Mouse (Mus musculus) 416B (cell line): ENCODE measurements at regions not wholly inside any gene's neighbourhood (a gene's known extent, or its start where the extent isn't known, plus 50 kb on each side); places are given as distances from the start of the nearest gene placed in this dataset.

Experiments used
- DNase-seq: peaks from one replicate; pipeline ENCODE4 v3.0.0; 2011; ENCODE audit warnings: low read depth

DNA sequence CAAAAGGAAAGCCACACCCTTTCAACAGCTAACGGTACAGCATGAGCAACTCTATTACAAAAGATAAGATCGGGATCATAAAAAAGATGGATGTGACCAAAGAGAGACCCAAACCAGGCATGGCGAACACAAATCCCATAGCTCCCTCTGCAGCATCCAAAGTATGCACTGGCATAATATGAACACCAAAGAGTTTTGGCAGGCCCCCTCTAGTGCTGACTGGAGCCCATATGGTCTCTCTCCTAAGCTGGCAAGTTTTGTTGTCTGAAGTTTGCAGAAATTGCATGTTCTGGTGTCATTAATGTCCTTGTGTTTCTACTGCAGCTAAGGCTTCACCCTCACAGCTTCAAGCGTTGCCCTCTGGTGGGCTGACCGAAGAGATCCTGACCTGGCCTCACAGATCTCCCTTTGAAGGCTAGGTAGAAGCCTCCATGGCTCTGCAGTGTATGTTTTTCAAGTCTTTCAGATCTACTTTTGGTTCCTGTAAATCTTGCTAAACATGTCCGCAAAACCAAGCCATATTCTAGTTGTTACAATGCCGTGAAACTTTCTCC lies 75.7 kb upstream of the Bcl2l14 start:
- DNase-seq = peak; percentile 32

DNA sequence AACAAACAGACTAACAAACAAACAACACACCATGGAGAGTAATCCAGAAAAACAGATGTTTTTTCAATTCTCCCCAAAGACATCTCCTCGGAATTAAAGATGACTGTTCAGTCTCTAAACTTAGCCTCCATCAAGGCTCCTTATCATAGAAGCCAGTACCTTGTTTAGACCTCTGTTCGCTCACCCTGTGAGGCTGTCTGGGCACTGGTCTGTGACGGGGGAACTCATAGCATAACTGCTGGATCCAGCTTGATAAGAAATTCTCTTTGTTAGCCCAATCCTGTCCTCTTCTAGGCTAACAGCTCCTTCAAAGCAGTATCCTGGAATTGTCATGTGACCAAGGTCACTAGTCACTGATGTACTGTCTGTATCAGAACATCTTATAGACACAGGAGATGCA lies 72.1 kb upstream of the Bcl2l14 start:
- DNase-seq = no peak

GRCm38 (mm10) chr6:134325564-134325963 lies 70.6 kb upstream of the Bcl2l14 start:
- DNase-seq = no peak

DNA sequence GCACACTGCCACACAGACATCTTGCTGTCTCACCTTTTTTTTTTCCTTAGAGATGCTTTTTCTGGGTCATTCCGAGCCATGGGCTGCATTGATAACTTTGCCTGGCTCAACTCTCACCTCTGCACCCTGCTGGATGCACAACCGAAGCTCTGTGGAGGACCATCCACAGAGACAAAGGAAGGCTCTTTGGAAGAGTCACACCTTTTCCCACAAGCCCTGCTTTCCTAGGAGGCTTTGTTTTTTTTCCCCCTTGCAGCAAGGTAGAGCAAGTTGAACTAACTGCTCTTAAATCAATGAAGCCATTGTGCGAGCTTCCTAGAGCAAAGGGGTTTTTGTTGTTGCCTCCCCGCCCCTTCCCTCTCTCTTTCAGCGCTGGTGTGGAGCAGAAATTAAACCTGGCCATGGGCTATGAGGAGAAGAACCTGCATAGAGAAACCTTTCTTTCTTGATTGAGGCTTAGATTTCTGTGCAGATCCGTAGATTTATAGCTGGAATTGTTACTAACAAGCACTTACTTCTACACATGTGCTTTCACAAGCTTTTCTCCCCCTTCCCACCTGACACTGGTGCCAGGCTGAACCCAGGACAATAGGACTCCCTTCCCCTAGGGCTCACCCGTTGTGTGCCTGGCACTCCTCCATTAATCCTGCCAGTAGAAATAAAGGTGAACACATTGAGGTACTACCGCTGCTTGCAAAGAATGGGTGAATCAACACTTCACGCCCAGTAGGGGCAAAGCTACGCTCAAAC lies 66.4 kb upstream of the Bcl2l14 start:
- DNase-seq = no peak

DNA sequence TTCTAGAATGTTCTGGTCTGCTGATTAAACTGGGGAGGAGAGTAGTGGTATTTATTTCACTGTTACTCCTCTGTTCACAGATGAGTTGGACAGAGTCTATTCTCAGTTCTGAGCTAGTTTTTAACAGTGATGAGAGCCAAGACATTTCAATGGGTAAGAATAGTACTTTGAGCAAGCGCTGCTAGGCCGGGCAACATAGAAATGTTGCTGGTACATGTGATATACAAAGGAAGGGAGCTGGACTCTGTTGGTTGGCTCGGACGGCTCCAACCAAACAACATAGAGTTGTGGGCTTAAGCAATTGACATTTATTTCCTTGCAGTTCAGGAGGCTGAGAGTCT lies 65.8 kb upstream of the Bcl2l14 start:
- DNase-seq = no peak

DNA sequence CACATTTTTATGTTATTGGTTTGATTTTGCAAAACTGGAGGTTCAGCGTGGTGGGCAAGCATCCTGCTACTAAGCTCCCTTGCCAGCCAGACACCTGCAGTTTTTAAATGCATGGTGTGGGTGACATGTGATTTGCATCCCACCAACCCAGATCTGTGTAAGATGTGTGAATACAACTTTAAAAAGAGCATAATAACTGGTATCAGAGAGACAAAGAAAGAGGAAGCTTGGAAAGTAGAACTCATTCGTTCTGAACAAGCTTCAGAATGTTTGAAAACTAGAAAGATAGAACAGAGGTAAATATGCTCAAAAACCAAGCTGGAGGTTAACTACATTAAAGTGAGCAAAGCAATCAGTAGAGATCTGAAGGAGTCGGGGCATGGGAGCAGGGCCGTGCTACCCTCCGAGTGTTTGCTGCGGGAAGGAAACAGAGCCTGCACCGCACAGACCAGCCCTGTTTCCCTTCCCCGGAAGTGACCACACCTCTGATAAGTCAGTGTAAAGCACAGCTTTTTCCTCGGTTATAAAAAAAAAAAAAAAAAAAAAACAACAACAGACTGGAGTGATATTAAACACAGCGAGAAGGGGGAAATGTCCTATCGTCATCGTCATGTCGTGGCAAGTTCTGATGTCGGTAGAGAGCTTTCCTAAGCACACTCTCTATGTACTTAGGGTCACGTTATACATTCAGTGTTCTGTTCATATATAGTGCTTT lies 63.2 kb upstream of the Bcl2l14 start:
- peak; percentile 83 for DNase-seq

- no peak for DNase-seq
Measured at GRCm38 (mm10) chr6:134335711-134336110, 60.4 kb upstream of the Bcl2l14 start.

- no peak for DNase-seq
Measured at GRCm38 (mm10) chr6:134342796-134343605, 53.1 kb upstream of the Bcl2l14 start.

GRCm38 (mm10) chr6:134343606-134343901 lies 52.6 kb upstream of the Bcl2l14 start:
- DNase-seq = no peak
